Mouse (Mus musculus) splenic B cell, adult 2 months (primary cell): ENCODE data around the gene Elovl5.
"Not testable (repeated sequence)": the region's sequence is repeated elsewhere in the genome, so short reads cannot be mapped to it uniquely, and the experiment has no call there.

Experiments
- DNase-seq: peaks from one replicate; pipeline ENCODE4 v3.0.0-alpha.2; 2011; ENCODE audit warnings: low read depth, low spot score
- H3K27me3 ChIP-seq: 2 replicates; pipeline ENCODE4 v1.6.1; 2012; ENCODE audit warnings: mild to moderate bottlenecking, low read length, moderate library complexity, mixed read lengths; ENCODE audit not compliant: control insufficient read depth, poor library complexity, insufficient read depth, severe bottlenecking
- H3K36me3 ChIP-seq: 2 replicates; pipeline ENCODE4 v1.6.1; 2012; ENCODE audit warnings: mild to moderate bottlenecking, low read length, moderate library complexity, mixed read lengths; ENCODE audit not compliant: control insufficient read depth, poor library complexity, insufficient read depth, severe bottlenecking

The Elovl5 gene

DNA sequence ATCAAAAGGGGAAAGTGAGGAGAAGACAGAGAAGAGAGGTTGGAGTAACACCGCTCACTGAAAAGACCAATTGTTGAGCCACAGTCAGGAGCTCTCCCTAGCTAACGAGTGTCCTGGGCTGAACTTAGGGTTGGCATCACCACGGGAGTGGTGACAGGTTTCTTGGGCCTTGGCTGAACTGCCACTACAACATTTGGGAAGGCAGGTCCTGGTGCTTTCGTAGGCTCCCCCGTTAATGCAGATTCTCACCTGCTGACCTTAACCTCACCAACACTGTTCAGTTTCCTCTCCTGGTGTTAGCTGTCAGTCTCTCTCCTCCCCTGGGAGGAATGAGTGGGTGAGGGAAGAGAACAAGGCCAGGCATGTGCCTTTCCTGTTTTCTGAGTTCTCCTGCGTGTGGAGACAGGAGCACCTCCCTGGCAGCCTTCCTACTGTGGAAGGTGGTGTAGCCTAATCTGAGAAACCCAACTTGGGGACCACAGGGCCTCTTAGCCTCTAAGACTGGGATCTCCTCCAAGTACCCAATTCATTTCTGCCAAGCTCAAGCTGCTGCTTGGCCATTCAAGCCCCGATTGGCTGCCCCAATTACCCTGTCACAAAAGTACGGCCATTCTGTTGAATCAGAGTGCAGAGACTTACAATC is 69.1 kb downstream of the Elovl5 start:
- peaks cover 5% of the 10 kb centered on the region; the same call in 1 of the 2 replicates for H3K36me3 ChIP-seq
- no peaks in the 10 kb centered on the region for H3K27me3 ChIP-seq
- no peak for DNase-seq

- no peaks in the 10 kb centered on the region for H3K36me3 ChIP-seq
- no peak for DNase-seq
- H3K27me3 ChIP-seq = no peaks in the 10 kb centered on the region
Observed at GRCm38 (mm10) chr9:77989626-77990025, 72.5 kb downstream of the Elovl5 start.

GRCm38 (mm10) chr9:77990278-77990677 is 73.1 kb downstream of the Elovl5 start:
- Histone ChIP-seq H3K27me3 (no peaks in the 10 kb centered on the region), H3K36me3 (no peaks in the 10 kb centered on the region)
- DNase-seq = peak; percentile 61

DNA sequence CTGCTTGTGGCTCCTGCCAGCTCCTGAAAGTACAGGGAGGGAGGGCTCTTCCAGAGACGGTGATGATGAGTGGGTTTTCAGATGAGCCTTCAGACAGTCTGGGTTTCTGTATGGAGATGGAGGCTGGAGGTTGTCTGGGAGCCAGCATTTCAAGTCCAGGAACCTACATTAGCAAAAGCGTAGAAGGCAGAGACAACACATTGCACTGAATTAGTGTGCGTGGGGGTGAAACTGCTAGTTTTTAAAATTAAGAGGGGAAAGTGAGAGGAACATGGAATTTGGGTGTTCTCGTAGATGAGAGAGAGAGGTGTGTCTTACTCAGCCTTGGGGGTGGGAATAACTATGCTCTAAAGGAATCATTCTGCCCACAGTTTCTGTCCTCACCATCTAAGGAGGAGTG is 74.5 kb downstream of the Elovl5 start:
- Histone ChIP-seq H3K36me3 (no peaks in the 10 kb centered on the region), H3K27me3 (no peaks in the 10 kb centered on the region)
- DNase-seq = no peak

DNA sequence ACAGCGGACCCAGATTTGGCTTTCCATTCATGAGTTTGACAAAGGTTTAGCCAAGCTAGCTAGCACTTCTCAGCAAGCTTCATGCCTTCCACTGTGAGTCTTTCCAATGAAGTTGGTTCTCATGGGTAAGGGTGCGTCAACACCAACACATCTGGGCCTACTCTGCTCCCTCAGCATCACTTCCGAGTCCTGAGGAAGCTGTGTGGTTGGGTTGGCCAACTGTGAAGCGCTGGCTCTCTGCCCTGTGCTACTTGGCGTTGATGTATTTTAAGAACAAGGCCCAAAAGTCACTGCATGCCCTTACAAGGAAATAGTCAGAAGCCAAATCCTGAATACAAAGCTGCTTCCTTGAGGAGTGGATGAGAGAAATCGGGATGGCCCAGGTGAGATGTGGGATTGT is 75.1 kb downstream of the Elovl5 start:
- Histone ChIP-seq H3K36me3 (no peaks in the 10 kb centered on the region), H3K27me3 (no peaks in the 10 kb centered on the region)
- peak; percentile 78 for DNase-seq

DNA sequence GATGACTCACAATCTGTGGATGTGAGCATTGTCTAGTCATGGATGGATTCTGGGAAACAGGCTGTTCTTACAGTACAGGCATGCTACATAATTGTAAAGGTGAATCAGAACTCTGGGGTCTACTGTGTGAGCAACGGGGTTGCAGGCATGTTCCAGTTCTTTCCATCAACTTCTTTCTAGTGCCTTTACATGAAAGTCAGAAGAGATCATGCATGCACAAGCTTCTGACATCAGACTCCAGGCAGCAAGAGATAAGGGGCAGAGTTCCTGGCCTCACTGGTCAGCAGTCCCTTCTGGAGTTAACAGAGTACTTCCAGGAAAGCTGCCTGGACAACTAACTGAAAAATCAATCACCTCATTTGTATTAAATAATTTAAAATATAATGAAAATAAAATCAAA is 75.9 kb downstream of the Elovl5 start:
- H3K27me3 ChIP-seq = no peaks in the 10 kb centered on the region
- no peak for DNase-seq
- H3K36me3 ChIP-seq = no peaks in the 10 kb centered on the region

DNA sequence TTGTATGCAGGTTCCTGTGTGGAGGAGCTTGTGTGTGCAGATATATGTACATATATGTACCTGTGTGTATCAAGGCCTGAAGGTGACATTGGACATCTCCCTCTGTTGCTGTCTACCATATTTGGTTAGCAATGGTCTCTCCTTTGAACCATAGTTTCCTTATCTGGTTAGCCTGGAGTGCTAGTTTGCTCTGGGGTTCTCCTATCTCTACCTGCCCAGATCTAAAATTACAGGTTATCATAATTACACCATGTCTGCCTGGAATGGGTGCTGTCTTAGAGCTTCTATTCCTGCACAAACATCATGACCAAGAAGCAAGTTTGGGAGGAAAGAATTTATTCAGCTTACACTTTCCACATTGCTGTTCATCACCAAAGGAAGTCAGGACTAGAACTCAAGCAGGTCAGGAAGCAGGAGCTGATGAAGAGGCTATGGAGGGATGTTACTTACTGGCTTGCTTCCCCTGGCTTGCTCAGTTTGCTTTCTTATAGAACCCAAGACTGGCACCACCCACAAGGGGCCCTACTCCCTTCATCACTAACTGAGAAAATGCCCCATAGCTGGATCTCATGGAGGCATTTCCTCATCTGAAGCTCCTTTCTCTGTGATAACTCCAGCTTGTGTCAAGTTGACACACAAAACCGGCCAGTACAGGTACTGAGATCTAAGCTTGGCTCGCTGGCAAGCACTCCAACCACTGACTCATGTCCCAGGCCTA is 76.5 kb downstream of the Elovl5 start:
- H3K36me3 ChIP-seq, H3K27me3 ChIP-seq, DNase-seq: not testable (repeated sequence)

- Histone ChIP-seq H3K36me3 (no peaks in the 10 kb centered on the region), H3K27me3 (no peaks in the 10 kb centered on the region)
- no peak for DNase-seq
Observed at GRCm38 (mm10) chr9:77995235-77995634, 78.1 kb downstream of the Elovl5 start.

DNA sequence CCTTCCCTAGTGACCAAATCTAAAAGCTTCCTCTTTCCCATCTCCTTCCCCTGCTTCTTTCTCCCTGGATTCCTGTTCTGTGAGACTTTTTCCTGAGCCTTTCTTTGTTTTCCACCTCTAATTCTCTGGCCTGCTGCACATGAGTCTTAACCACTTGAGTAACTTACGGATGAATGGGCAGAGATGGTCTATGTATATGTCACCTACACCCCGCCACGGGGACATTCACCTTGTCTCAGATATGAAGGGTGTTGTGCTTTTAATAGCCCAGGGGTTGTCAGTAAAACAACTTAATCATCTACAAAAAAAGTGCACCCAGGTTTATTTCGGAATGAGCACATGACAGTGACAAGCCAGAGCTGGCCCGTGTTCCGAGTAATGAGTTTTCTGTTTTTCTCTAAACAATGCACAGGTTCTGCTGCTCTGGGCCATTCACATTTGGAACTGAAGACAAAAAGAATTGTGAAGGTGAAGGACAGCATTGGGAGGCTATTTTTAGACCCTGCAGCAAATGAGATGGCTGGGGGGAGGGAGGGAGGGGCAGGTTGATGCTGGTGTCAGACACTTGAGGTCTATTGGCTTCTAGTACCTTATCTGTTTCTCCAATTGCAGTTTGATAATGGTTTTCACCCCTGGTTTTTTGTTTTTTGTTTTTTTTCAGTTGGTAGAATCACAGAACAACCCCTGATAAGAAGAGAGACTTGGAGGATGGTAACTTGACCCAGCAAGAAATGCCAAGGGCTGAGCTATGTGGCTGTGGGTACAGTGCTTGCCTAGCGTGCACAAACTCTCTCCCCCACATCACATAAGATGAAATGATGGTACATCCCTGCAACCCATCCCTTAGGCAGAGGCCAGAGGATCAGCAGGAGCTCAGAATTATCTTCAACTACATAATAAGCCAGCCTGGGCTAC is 83.7 kb downstream of the Elovl5 start:
- Histone ChIP-seq H3K27me3 (no peaks in the 10 kb centered on the region), H3K36me3 (no peaks in the 10 kb centered on the region)
- DNase-seq = no peak

GRCm38 (mm10) chr9:78003278-78003677 is 86.1 kb downstream of the Elovl5 start:
- no peak for DNase-seq
- no peaks in the 10 kb centered on the region for H3K36me3 ChIP-seq
- H3K27me3 ChIP-seq = no peaks in the 10 kb centered on the region

DNA sequence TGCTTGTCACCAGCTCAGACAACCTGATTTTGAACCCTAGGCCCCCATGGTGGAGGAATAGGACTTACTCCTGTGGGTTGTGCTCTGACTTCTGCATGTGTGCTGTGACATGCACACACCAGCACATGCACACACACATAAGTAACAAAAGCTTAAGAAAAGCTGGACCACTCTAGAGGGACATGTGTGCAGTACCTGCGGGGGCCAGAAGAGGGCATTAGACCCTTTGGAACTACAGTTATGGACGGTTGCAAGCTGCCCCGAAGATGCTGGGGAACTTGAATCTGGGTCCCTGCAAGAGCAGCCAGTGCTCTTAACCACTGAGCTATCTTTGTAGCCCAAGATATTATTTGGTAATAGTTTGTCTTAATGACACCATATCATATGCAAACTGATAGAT is 88.3 kb downstream of the Elovl5 start:
- Histone ChIP-seq H3K27me3 (no peaks in the 10 kb centered on the region), H3K36me3 (no peaks in the 10 kb centered on the region)
- peak; percentile 72 for DNase-seq

DNA sequence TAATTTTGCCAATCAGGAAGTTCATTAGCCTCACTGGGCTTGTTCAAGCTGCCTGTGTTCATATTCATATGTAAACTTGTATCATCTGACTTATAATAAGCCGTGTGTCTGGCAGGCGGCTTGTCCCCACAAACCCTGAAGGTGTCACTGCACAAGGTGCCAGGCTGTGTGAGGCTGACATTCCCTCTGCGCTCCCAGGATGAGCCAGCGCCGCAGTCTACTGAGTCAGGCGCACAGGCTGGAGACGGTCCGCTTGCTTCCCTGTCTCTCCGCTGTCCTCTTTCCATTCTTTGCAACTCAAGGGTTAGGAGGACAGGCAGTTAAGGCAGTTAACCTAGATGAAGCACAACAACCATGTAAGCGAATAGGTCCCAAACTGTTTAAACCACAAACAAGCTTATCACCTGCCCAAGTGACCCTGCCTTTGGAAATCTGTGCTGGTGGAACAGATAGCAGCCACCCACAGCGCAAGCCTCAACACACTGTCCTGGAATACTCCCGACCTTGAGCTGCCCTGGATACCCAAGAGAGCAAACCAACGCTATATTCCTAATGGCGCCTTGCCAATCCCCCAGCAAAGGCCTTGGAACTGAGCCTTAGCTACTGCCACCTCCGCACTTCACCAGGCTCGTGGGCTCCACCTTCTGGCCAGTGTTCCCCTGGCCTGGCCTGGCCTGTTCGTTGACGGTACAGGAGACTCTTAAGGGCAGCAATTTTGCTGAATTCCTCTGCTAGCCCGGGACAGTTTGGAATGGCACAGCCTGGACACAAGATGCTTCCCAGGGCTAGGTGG is 89.2 kb downstream of the Elovl5 start:
- peak; percentile 84 for DNase-seq
- no peaks in the 10 kb centered on the region for H3K27me3 ChIP-seq
- no peaks in the 10 kb centered on the region for H3K36me3 ChIP-seq

GRCm38 (mm10) chr9:78009382-78009781 is 92.2 kb downstream of the Elovl5 start:
- DNase-seq = no peak
- Histone ChIP-seq H3K27me3 (no peaks in the 10 kb centered on the region), H3K36me3 (no peaks in the 10 kb centered on the region)

- Histone ChIP-seq H3K27me3 (no peaks in the 10 kb centered on the region), H3K36me3 (no peaks in the 10 kb centered on the region)
- no peak for DNase-seq
Observed at GRCm38 (mm10) chr9:78010187-78010586, 93.0 kb downstream of the Elovl5 start.
